Mouse (Mus musculus) heart, postnatal 36 days (tissue): ENCODE results near the gene Rnf213. TPM values are rescaled to one million over a fixed set of nuclear protein-coding genes. Genes with fewer than 3 reads are reported as not detected.

Experiments used
- microRNA-seq, 2 experiments: library from miRNA; unstranded; fragments of <30 nt; microRNA quantifications; one replicate each; pipeline ENCODE4 v1.2.0; 2021; ENCODE audit warnings: borderline number of aligned reads in 2 of 2
- total RNA-seq, 2 experiments: library from RNA; stranded (reverse); gene quantifications; 2 replicates each; pipeline ENCODE4 v1.2.3; 2021

Gene Rnf213
- total RNA-seq, 2 experiments from 2014 or later, result 15.1 to 20.1 TPM

Small RNAs within 50 kb of the gene (microRNA-seq; reads per million reads assigned to microRNA genes)
- gene Mir1932, result 0 reads per million in 2 experiments

Other genes starting within 250 kb of the Rnf213 start
- gene Tbc1d16, start 164.6 kb upstream of the Rnf213 start, total RNA-seq, result 10 to 100 TPM; 57.7 to 67.8 TPM
- gene Ccdc40, start 164.5 kb upstream of the Rnf213 start, total RNA-seq, result under 1 TPM in 1 of 2 experiments, not detected in 1; 0.38 TPM
- gene Gaa, start 125.2 kb upstream of the Rnf213 start, total RNA-seq, result 10 to 100 TPM; 79.4 to 86.8 TPM
- gene Eif4a3, start 93.0 kb upstream of the Rnf213 start, total RNA-seq, result 10 to 100 TPM; 64.4 to 72.8 TPM
- gene Card14, start 85.3 kb upstream of the Rnf213 start, total RNA-seq, result under 1 TPM; 0.06 to 0.16 TPM
- 1 to 10 TPM; 4.9 to 5.3 TPM for gene Sgsh, start 37.6 kb upstream of the Rnf213 start, total RNA-seq
- 1 to 10 TPM; 3.7 to 4.3 TPM for gene Slc26a11, start 37.5 kb upstream of the Rnf213 start, total RNA-seq
- 1 to 10 TPM; 8.0 TPM for gene Endov, start 98.2 kb downstream of the Rnf213 start, total RNA-seq
- gene Nptx1, start 154.7 kb downstream of the Rnf213 start, total RNA-seq, result under 1 TPM; 0.25 to 0.27 TPM
- 10 to 100 TPM; 34.8 to 36.0 TPM for gene Rptor, start 209.8 kb downstream of the Rnf213 start, total RNA-seq